Mouse (Mus musculus) neural tube, embryonic 11.5 days (tissue): ENCODE results near the gene Gm21119. TPM values are rescaled to one million over a fixed set of nuclear protein-coding genes. Genes with fewer than 3 reads are reported as not detected.
"Not testable (repeated sequence)": the region's sequence is repeated elsewhere in the genome, so short reads cannot be mapped to it uniquely, and the experiment has no call there.

Experiments used
- ATAC-seq: fragments of 200-750 bp; cut with Nextera tagmentation; 2 replicates; pipeline ENCODE4 v1.8.0; 2017; ENCODE audit warnings: moderate number of reproducible peaks, mild to moderate bottlenecking, moderate TSS enrichment, moderate library complexity; ENCODE audit not compliant: insufficient read depth, low FRiP score, low TSS enrichment
- DNase-seq: peaks from one replicate; pipeline ENCODE4 v3.0.0-alpha.2; 2015; ENCODE audit warnings: low spot score
- H3K27ac ChIP-seq: fragments of 300-500 bp; sonication (generic); 2 replicates; pipeline ENCODE4 v1.5.1; 2014; ENCODE audit warnings: low read depth, mild to moderate bottlenecking, low read length
- H3K27me3 ChIP-seq: fragments of 300-500 bp; sonication (generic); 2 replicates; pipeline ENCODE4 v1.6.1; 2014; ENCODE audit warnings: mild to moderate bottlenecking, low read length, mixed read lengths; ENCODE audit not compliant: control insufficient read depth, insufficient read depth
- H3K36me3 ChIP-seq: fragments of 300-500 bp; sonication (generic); 2 replicates; pipeline ENCODE4 v1.6.1; 2014; ENCODE audit warnings: mild to moderate bottlenecking, low read length, moderate library complexity, mixed read lengths; ENCODE audit not compliant: control insufficient read depth, insufficient read depth
- H3K4me1 ChIP-seq: fragments of 300-500 bp; sonication (generic); 2 replicates; pipeline ENCODE4 v1.6.1; 2014; ENCODE audit warnings: low read length, mixed read lengths; ENCODE audit not compliant: control insufficient read depth, insufficient read depth
- H3K4me2 ChIP-seq: fragments of 300-500 bp; sonication (generic); 2 replicates; pipeline ENCODE4 v1.6.1; 2014; ENCODE audit warnings: low read depth, mild to moderate bottlenecking, moderate library complexity
- H3K4me3 ChIP-seq: fragments of 300-500 bp; sonication (generic); 2 replicates; pipeline ENCODE4 v1.5.1; 2014; ENCODE audit warnings: low read depth, low read length
- H3K9ac ChIP-seq: fragments of 300-500 bp; sonication (generic); 2 replicates; pipeline ENCODE4 v1.6.1; 2014; ENCODE audit warnings: mild to moderate bottlenecking, low read length
- H3K9me3 ChIP-seq: fragments of 300-500 bp; sonication (generic); 2 replicates; pipeline ENCODE4 v1.6.1; 2016; ENCODE audit warnings: low read length; ENCODE audit not compliant: control insufficient read depth
- WGBS: fragments of 180-500 bp; shearing (Covaris S2); extraction: QIAGEN DNeasy Blood & Tissue Kit; methylation state at CpG from one replicate; pipeline ENCODE4 v1.1.7; 2014; 5-methylcytosine and 5-hydroxymethylcytosine counted together
- polyA plus RNA-seq: library from polyadenylated mRNA; unstranded; fragments of >200 nt; fragmentation: Nextera tagmentation; extraction: Ambion mirVana; gene quantifications from 2 replicates; pipeline ENCODE4 v1.2.1, GENCODE M21; 2014

Gene Gm21119
- polyA plus RNA-seq, 1 experiment from 2014 or later = not detected

DNA sequence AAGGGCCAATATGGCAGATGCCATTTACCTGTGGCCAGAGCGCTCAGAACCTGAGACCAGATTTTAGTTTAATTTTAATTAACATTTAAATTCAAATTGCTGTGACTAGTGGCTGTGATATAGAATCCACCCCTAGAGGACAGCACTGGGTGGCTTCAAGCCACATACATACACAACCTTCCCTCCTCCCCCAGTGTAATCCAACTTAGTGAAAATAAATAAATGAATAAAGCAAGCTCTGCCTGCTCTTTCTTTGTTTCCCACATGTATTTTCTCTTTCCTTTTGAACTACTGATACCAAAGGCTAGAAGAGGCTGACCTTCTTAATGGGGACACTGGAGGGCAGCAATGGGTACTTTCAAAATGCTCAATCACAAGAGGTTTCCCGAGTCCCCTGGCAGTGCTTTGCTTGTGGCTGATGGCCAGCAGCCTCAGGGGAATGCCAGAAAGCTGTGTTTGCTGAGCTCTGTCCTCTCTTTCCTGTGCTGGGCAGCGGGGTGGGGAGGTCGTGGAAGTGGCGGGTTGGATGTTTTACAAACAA is 21.9 kb upstream of the Gm21119 start:
- not testable (repeated sequence) for H3K4me2 ChIP-seq, DNase-seq, H3K4me3 ChIP-seq, H3K9me3 ChIP-seq, ATAC-seq, H3K27ac ChIP-seq, H3K36me3 ChIP-seq, H3K4me1 ChIP-seq, H3K27me3 ChIP-seq, H3K9ac ChIP-seq
- 58% methylated on average over 1 of the region's 5 CpGs for WGBS

DNA sequence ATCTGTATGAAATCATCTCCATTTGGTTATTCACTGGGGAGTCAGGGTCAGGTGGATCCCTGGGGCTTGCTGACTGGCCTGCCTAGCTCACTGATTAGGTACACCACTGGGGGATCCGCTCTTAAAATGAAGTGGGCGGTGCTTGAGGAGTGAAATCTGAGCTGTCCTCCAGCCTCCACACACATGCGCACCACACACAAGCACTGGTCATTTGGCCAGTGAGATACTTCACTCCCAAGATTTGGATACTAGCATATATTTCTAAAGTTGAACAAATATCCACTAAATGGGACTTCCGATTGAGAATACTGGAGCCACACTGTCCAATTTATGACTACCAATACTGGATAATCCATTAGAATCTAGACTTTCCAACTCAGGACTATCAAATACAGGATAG is 20.9 kb upstream of the Gm21119 start:
- not testable (repeated sequence) for ATAC-seq, H3K27ac ChIP-seq, H3K36me3 ChIP-seq, H3K4me3 ChIP-seq, H3K9me3 ChIP-seq, H3K4me1 ChIP-seq, H3K4me2 ChIP-seq, H3K27me3 ChIP-seq, DNase-seq, H3K9ac ChIP-seq
- WGBS = no CpG with 5 or more reads among the region's 4 CpGs

GRCm38 (mm10) chr8:20596081-20596841 is 18.5 kb upstream of the Gm21119 start:
- not testable (repeated sequence) for DNase-seq, H3K27me3 ChIP-seq, H3K4me1 ChIP-seq, H3K4me2 ChIP-seq, H3K9ac ChIP-seq, H3K27ac ChIP-seq, H3K4me3 ChIP-seq, H3K9me3 ChIP-seq, H3K36me3 ChIP-seq
- peak; percentile 20; the same call in 1 of the 2 replicates for ATAC-seq
- 81% methylated on average over 5 of the region's 9 CpGs for WGBS

- DNase-seq (peak; percentile 8), ATAC-seq (peak; percentile 75)
- not testable (repeated sequence) for H3K9me3 ChIP-seq, H3K27me3 ChIP-seq, H3K36me3 ChIP-seq, H3K27ac ChIP-seq, H3K4me2 ChIP-seq, H3K4me3 ChIP-seq, H3K9ac ChIP-seq, H3K4me1 ChIP-seq
- WGBS = 85% methylated on average over 9 of the region's 13 CpGs
Observed at GRCm38 (mm10) chr8:20596842-20597708, 17.6 kb upstream of the Gm21119 start.

GRCm38 (mm10) chr8:20598300-20599170 is 16.2 kb upstream of the Gm21119 start:
- WGBS = 85% methylated on average over 5 of the region's 10 CpGs
- not testable (repeated sequence) for H3K27me3 ChIP-seq, H3K36me3 ChIP-seq, H3K4me2 ChIP-seq, H3K4me3 ChIP-seq, H3K9me3 ChIP-seq, H3K4me1 ChIP-seq, H3K27ac ChIP-seq, H3K9ac ChIP-seq, DNase-seq
- ATAC-seq = peak; percentile 82

- not testable (repeated sequence) for H3K27ac ChIP-seq, H3K4me1 ChIP-seq, H3K9me3 ChIP-seq, ATAC-seq, H3K27me3 ChIP-seq, H3K36me3 ChIP-seq, H3K9ac ChIP-seq, H3K4me2 ChIP-seq, H3K4me3 ChIP-seq
- WGBS = 91% methylated on average over 3 of the region's 6 CpGs
- DNase-seq = peak; percentile 4
Observed at GRCm38 (mm10) chr8:20599350-20599749, 15.4 kb upstream of the Gm21119 start.

- not testable (repeated sequence) for H3K9me3 ChIP-seq, H3K36me3 ChIP-seq, H3K4me3 ChIP-seq, H3K4me2 ChIP-seq, H3K27ac ChIP-seq, H3K9ac ChIP-seq, DNase-seq, H3K27me3 ChIP-seq, H3K4me1 ChIP-seq, ATAC-seq
- WGBS = no CpG with 5 or more reads among the region's 1 CpGs
Observed at GRCm38 (mm10) chr8:20610856-20611255, 3.9 kb upstream of the Gm21119 start.

DNA sequence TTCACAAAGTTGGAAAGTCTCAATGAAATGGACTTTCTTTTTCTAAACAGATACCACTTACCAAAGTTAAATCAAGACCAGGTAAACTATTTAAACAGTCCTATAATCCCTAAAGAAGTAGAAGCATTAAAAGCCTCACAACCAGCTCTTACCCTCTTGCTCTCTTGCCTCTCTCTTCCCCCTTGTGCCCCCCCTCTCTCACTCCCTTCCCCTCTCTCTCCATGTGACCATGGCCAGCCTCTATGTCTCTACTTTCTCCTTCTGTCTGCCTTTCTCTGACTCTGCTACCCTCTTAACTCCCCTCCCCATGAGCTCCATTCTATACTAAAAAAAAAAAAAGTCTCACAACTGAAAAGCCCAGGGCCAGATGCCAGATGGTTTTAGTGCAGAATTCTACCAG is 2.0 kb upstream of the Gm21119 start:
- not testable (repeated sequence) for ATAC-seq, H3K9me3 ChIP-seq, H3K4me3 ChIP-seq, H3K4me2 ChIP-seq, H3K4me1 ChIP-seq, H3K9ac ChIP-seq, H3K36me3 ChIP-seq, H3K27ac ChIP-seq, DNase-seq, H3K27me3 ChIP-seq
